Comparison of ENCODE assay signal across 8 mouse cellular contexts in genomic region chr2:92459921-92460707, GRCm38 (mm10). TPM values are rescaled to one million over a fixed set of nuclear protein-coding genes. Genes with fewer than 3 reads are reported as not detected.
DNase-seq lines count a peak whose midpoint lies in the region; ATAC-seq lines count a peak whose summit lies in the region.

Gene Slc35c1, minus strand, starts transcription at chr2:92460538.

- H3K27me3 ChIP-seq in embryonic facial prominence, embryonic 11.5 days (ENCODE audit: control insufficient read depth, insufficient read depth, low read length) = peaks cover 10% of the 10 kb centered on the region
- peaks cover 15% of the 10 kb centered on the region for H3K27me3 ChIP-seq in lung, embryonic 15.5 days

- H3K27ac ChIP-seq in embryonic facial prominence, embryonic 11.5 days (replicated peaks; ENCODE audit: low read depth, low read length) = no peak within 1 kb of the TSS
- peak within 1 kb of the TSS; percentile 46; the same call in 1 of the 2 replicates for H3K27ac ChIP-seq in lung, embryonic 15.5 days

- intact Hi-C loops in heart, postnatal 14 days (cut with DNase I) = no loop called here

- H3K9me3 ChIP-seq in embryonic facial prominence, embryonic 11.5 days (replicated peaks; ENCODE audit: control insufficient read depth, low read length) = no peaks in the 10 kb centered on the region
- H3K9me3 ChIP-seq in lung, embryonic 15.5 days = no peaks in the 10 kb centered on the region

- peak within 1 kb of the TSS; percentile 66 for H3K9ac ChIP-seq in embryonic facial prominence, embryonic 11.5 days (replicated peaks; ENCODE audit: low read length)
- H3K9ac ChIP-seq in lung, embryonic 15.5 days = peak within 1 kb of the TSS; percentile 57

- H3K4me3 ChIP-seq in embryonic facial prominence, embryonic 11.5 days (ENCODE audit: low read depth, low read length) = peak within 1 kb of the TSS; percentile 80
- peak within 1 kb of the TSS; percentile 71 for H3K4me3 ChIP-seq in lung, embryonic 15.5 days

- DNase-seq in A20 (ENCODE audit: low read depth, low spot score) = peak; percentile 65
- DNase-seq in MN1 (ENCODE audit: low spot score) = peak; percentile 38
- no peak for DNase-seq in embryonic facial prominence, embryonic 11.5 days (ENCODE audit: low spot score)
- DNase-seq in heart, postnatal 14 days = peak; percentile 31 to 37
- DNase-seq in kidney, postnatal 36 days = peak; percentile 51 to 73
- no peak for DNase-seq in embryo, embryonic 11 days

- peak; percentile 15; the same call in 1 of the 2 replicates for ATAC-seq in embryonic facial prominence, embryonic 11.5 days (replicated peaks; ENCODE audit: insufficient number of reproducible peaks, low FRiP score, low TSS enrichment, low read depth)
- peak; percentile 17; the same call in 1 of the 2 replicates for ATAC-seq in lung, embryonic 15.5 days (ENCODE audit: borderline replicate concordance, extremely low read depth, low FRiP score, low TSS enrichment)
- ATAC-seq in neutrophil, adult 5-6 weeks (ENCODE audit: extremely low read depth, insufficient number of reproducible peaks, low FRiP score, poor library complexity, severe bottlenecking) = peak; percentile 49; the same call in 1 of the 2 replicates

- 2% methylated on average over 34 of the region's 34 CpGs for WGBS in embryonic facial prominence, embryonic 11.5 days
- 2% methylated on average over 34 of the region's 34 CpGs for WGBS in lung, embryonic 15.5 days

- H3K36me3 ChIP-seq in embryonic facial prominence, embryonic 11.5 days (replicated peaks; ENCODE audit: control insufficient read depth, insufficient read depth, low read depth, low read length) = no peaks in the 10 kb centered on the region
- H3K36me3 ChIP-seq in lung, embryonic 15.5 days = no peaks in the 10 kb centered on the region

- H3K4me1 ChIP-seq in embryonic facial prominence, embryonic 11.5 days (ENCODE audit: control insufficient read depth, insufficient read depth, low read length) = peaks cover 6% of the 10 kb centered on the region; the same call in 1 of the 2 replicates
- peaks cover 35% of the 10 kb centered on the region for H3K4me1 ChIP-seq in lung, embryonic 15.5 days

- H3K4me2 ChIP-seq in embryonic facial prominence, embryonic 11.5 days (ENCODE audit: low read depth, low read length) = peak within 1 kb of the TSS; percentile 91
- peak within 1 kb of the TSS; percentile 94 for H3K4me2 ChIP-seq in lung, embryonic 15.5 days

RNA-seq across cellular contexts. Expression of gene Slc35c1, which starts in this region (rescaled TPM):
- polyA plus RNA-seq in embryonic facial prominence, embryonic 11.5 days (2014; fragmentation: Nextera tagmentation; extraction: Ambion mirVana) = 6.1 and 8.5 TPM in 2 replicates
- total RNA-seq in heart, postnatal 14 days (2021) = 1 to 10 TPM; 5.5 to 5.6 TPM
- polyA plus RNA-seq in lung, embryonic 15.5 days (2015; fragmentation: Nextera tagmentation; extraction: Ambion mirVana) = 15.6 and 16.7 TPM in 2 replicates
- 21.6 TPM in 2 replicates for total RNA-seq in neutrophil, adult 5-6 weeks (2017)

Comparison
In these comparisons a context has a peak if more than half of its experiments do, and no peak if none do; other contexts are left out.
1. DNase-seq: peak in A20 (single experiment), MN1 (single experiment), heart, postnatal 14 days (2 of 2) and kidney, postnatal 36 days (2 of 2); none in embryonic facial prominence, embryonic 11.5 days (single experiment) and embryo, embryonic 11 days (single experiment).
2. Peak in every context shown above with its lines, with median percentiles within 50 percentile points of each other: ATAC-seq.